Mouse (Mus musculus): ENCODE results near the gene Mgat4b. TPM values are rescaled to one million over a fixed set of nuclear protein-coding genes. Genes with fewer than 3 reads are reported as not detected.
A peak's percentile ranks its signal among the peaks of the same experiment; 100 is the strongest.

Gene Mgat4b
- polyA plus RNA-seq, 1 experiment from 2014 or later: 29.2 TPM

- no peak overlapping the region for H3K27ac ChIP-seq
- H3K9ac ChIP-seq: no peak overlapping the region
- no peak overlapping the region for H3K4me2 ChIP-seq
- H3K36me3 ChIP-seq: peaks cover 90% of the 10 kb centered on the region
- no peaks in the 10 kb centered on the region for H3K9me3 ChIP-seq (replicated peaks)
- H3K27me3 ChIP-seq: no peaks in the 10 kb centered on the region
- H3K4me1 ChIP-seq (replicated peaks): no peaks in the 10 kb centered on the region
- no peak for ATAC-seq (replicated peaks; ENCODE audit: insufficient number of reproducible peaks, insufficient read depth, low FRiP score, low read depth)
- H3K4me3 ChIP-seq: no peak overlapping the region
- WGBS: 86% methylated on average over 4 of the region's 4 CpGs
Observed at GRCm38 (mm10) chr11:50262020-50262419, 51.3 kb downstream of the Mgat4b start.

- 87% methylated on average over 3 of the region's 3 CpGs for WGBS
- no peak overlapping the region for H3K9ac ChIP-seq
- H3K27ac ChIP-seq: no peak overlapping the region
- ATAC-seq (replicated peaks; ENCODE audit: insufficient number of reproducible peaks, insufficient read depth, low FRiP score, low read depth): no peak
- H3K27me3 ChIP-seq: no peaks in the 10 kb centered on the region
- peaks cover 79% of the 10 kb centered on the region for H3K36me3 ChIP-seq
- no peaks in the 10 kb centered on the region for H3K4me1 ChIP-seq (replicated peaks)
- no peaks in the 10 kb centered on the region for H3K9me3 ChIP-seq (replicated peaks)
- no peak overlapping the region for H3K4me3 ChIP-seq
- H3K4me2 ChIP-seq: no peak overlapping the region
Observed at GRCm38 (mm10) chr11:50263198-50263597, 52.5 kb downstream of the Mgat4b start.

GRCm38 (mm10) chr11:50265931-50266330 lies 55.2 kb downstream of the Mgat4b start:
- Histone ChIP-seq H3K36me3 (peaks cover 55% of the 10 kb centered on the region), H3K27me3 (no peaks in the 10 kb centered on the region), H3K27ac (no peak overlapping the region), H3K9me3 (replicated peaks) (no peaks in the 10 kb centered on the region), H3K4me1 (replicated peaks) (peaks cover 4% of the 10 kb centered on the region), H3K4me3 (no peak overlapping the region), H3K9ac (no peak overlapping the region), H3K4me2 (no peak overlapping the region)
- ATAC-seq (replicated peaks; ENCODE audit: insufficient number of reproducible peaks, insufficient read depth, low FRiP score, low read depth): no peak
- whole genome bisulfite sequencing: 84% methylated on average over 8 of the region's 8 CpGs

GRCm38 (mm10) chr11:50266997-50267396 lies 56.3 kb downstream of the Mgat4b start:
- Histone ChIP-seq H3K4me2 (no peak overlapping the region), H3K4me3 (no peak overlapping the region), H3K9me3 (replicated peaks) (no peaks in the 10 kb centered on the region), H3K27me3 (no peaks in the 10 kb centered on the region), H3K4me1 (replicated peaks) (peaks cover 15% of the 10 kb centered on the region), H3K36me3 (peaks cover 44% of the 10 kb centered on the region), H3K9ac (no peak overlapping the region), H3K27ac (no peak overlapping the region)
- WGBS: 90% methylated on average over 3 of the region's 3 CpGs
- ATAC-seq (replicated peaks; ENCODE audit: insufficient number of reproducible peaks, insufficient read depth, low FRiP score, low read depth): no peak

GRCm38 (mm10) chr11:50269163-50269562 lies 58.5 kb downstream of the Mgat4b start:
- WGBS: 84% methylated on average over 2 of the region's 2 CpGs
- no peak overlapping the region for H3K27ac ChIP-seq
- no peaks in the 10 kb centered on the region for H3K27me3 ChIP-seq
- peaks cover 20% of the 10 kb centered on the region for H3K4me1 ChIP-seq (replicated peaks)
- peaks cover 27% of the 10 kb centered on the region for H3K36me3 ChIP-seq
- no peak overlapping the region for H3K4me2 ChIP-seq
- H3K9ac ChIP-seq: no peak overlapping the region
- H3K4me3 ChIP-seq: no peak overlapping the region
- no peak for ATAC-seq (replicated peaks; ENCODE audit: insufficient number of reproducible peaks, insufficient read depth, low FRiP score, low read depth)
- no peaks in the 10 kb centered on the region for H3K9me3 ChIP-seq (replicated peaks)

GRCm38 (mm10) chr11:50269885-50270284 lies 59.2 kb downstream of the Mgat4b start:
- H3K36me3 ChIP-seq: peaks cover 20% of the 10 kb centered on the region
- H3K4me2 ChIP-seq: no peak overlapping the region
- H3K9ac ChIP-seq: no peak overlapping the region
- no peaks in the 10 kb centered on the region for H3K27me3 ChIP-seq
- no peak overlapping the region for H3K4me3 ChIP-seq
- H3K9me3 ChIP-seq (replicated peaks): no peaks in the 10 kb centered on the region
- 86% methylated on average over 1 of the region's 1 CpGs for WGBS
- H3K4me1 ChIP-seq (replicated peaks): peaks cover 25% of the 10 kb centered on the region
- no peak for ATAC-seq (replicated peaks; ENCODE audit: insufficient number of reproducible peaks, insufficient read depth, low FRiP score, low read depth)
- no peak overlapping the region for H3K27ac ChIP-seq

GRCm38 (mm10) chr11:50272819-50273218 lies 62.1 kb downstream of the Mgat4b start:
- 89% methylated on average over 2 of the region's 2 CpGs for WGBS
- Histone ChIP-seq H3K27ac (no peak overlapping the region), H3K36me3 (no peaks in the 10 kb centered on the region; the same call in 1 of the 2 replicates), H3K27me3 (no peaks in the 10 kb centered on the region), H3K4me2 (no peak overlapping the region), H3K4me3 (no peak overlapping the region), H3K9me3 (replicated peaks) (no peaks in the 10 kb centered on the region), H3K4me1 (replicated peaks) (peaks cover 41% of the 10 kb centered on the region), H3K9ac (no peak overlapping the region)
- no peak for ATAC-seq (replicated peaks; ENCODE audit: insufficient number of reproducible peaks, insufficient read depth, low FRiP score, low read depth)

- no peaks in the 10 kb centered on the region; the same call in 1 of the 2 replicates for H3K36me3 ChIP-seq
- no peaks in the 10 kb centered on the region for H3K27me3 ChIP-seq
- H3K4me2 ChIP-seq: peak overlapping the region; percentile 48
- peak overlapping the region; percentile 87 for H3K27ac ChIP-seq
- H3K4me1 ChIP-seq (replicated peaks): peaks cover 41% of the 10 kb centered on the region
- 33% methylated on average over 2 of the region's 2 CpGs for WGBS
- H3K9me3 ChIP-seq (replicated peaks): no peaks in the 10 kb centered on the region
- no peak for ATAC-seq (replicated peaks; ENCODE audit: insufficient number of reproducible peaks, insufficient read depth, low FRiP score, low read depth)
- no peak overlapping the region for H3K9ac ChIP-seq
- H3K4me3 ChIP-seq: no peak overlapping the region
Observed at GRCm38 (mm10) chr11:50275077-50275476, 64.4 kb downstream of the Mgat4b start.

GRCm38 (mm10) chr11:50275568-50276151 lies 65.0 kb downstream of the Mgat4b start:
- 38% methylated on average over 5 of the region's 5 CpGs for WGBS
- H3K36me3 ChIP-seq: no peaks in the 10 kb centered on the region; the same call in 1 of the 2 replicates
- no peak overlapping the region for H3K9ac ChIP-seq
- ATAC-seq (replicated peaks; ENCODE audit: insufficient number of reproducible peaks, insufficient read depth, low FRiP score, low read depth): peak; percentile 60; the same call in 1 of the 2 replicates
- H3K4me2 ChIP-seq: peak overlapping the region; percentile 48
- H3K27me3 ChIP-seq: no peaks in the 10 kb centered on the region
- no peaks in the 10 kb centered on the region for H3K9me3 ChIP-seq (replicated peaks)
- no peak overlapping the region for H3K4me3 ChIP-seq
- peak overlapping the region; percentile 87 for H3K27ac ChIP-seq
- H3K4me1 ChIP-seq (replicated peaks): peaks cover 43% of the 10 kb centered on the region

GRCm38 (mm10) chr11:50277025-50277424 lies 66.3 kb downstream of the Mgat4b start:
- Histone ChIP-seq H3K27me3 (no peaks in the 10 kb centered on the region), H3K9me3 (replicated peaks) (no peaks in the 10 kb centered on the region), H3K27ac (no peak overlapping the region), H3K36me3 (no peaks in the 10 kb centered on the region; the same call in 1 of the 2 replicates), H3K4me1 (replicated peaks) (peaks cover 29% of the 10 kb centered on the region), H3K4me3 (no peak overlapping the region), H3K4me2 (no peak overlapping the region), H3K9ac (no peak overlapping the region)
- no peak for ATAC-seq (replicated peaks; ENCODE audit: insufficient number of reproducible peaks, insufficient read depth, low FRiP score, low read depth)

- Histone ChIP-seq H3K36me3 (no peaks in the 10 kb centered on the region; the same call in 1 of the 2 replicates), H3K27me3 (no peaks in the 10 kb centered on the region), H3K9ac (no peak overlapping the region), H3K9me3 (replicated peaks) (no peaks in the 10 kb centered on the region), H3K4me1 (replicated peaks) (peaks cover 27% of the 10 kb centered on the region), H3K4me3 (no peak overlapping the region), H3K4me2 (no peak overlapping the region), H3K27ac (no peak overlapping the region)
- 94% methylated on average over 6 of the region's 6 CpGs for WGBS
- ATAC-seq (replicated peaks; ENCODE audit: insufficient number of reproducible peaks, insufficient read depth, low FRiP score, low read depth): no peak
Observed at GRCm38 (mm10) chr11:50277706-50278105, 67.0 kb downstream of the Mgat4b start.

- Histone ChIP-seq H3K9ac (no peak overlapping the region), H3K4me2 (no peak overlapping the region), H3K27ac (no peak overlapping the region), H3K4me1 (replicated peaks) (peaks cover 26% of the 10 kb centered on the region), H3K27me3 (no peaks in the 10 kb centered on the region), H3K9me3 (replicated peaks) (no peaks in the 10 kb centered on the region), H3K36me3 (no peaks in the 10 kb centered on the region; the same call in 1 of the 2 replicates), H3K4me3 (no peak overlapping the region)
- 77% methylated on average over 4 of the region's 4 CpGs for WGBS
- no peak for ATAC-seq (replicated peaks; ENCODE audit: insufficient number of reproducible peaks, insufficient read depth, low FRiP score, low read depth)
Observed at GRCm38 (mm10) chr11:50279005-50279404, 68.3 kb downstream of the Mgat4b start.
